Mouse (Mus musculus) fibroblast of lung, adult 2 months (primary cell): ENCODE data around the gene Adgrl4.
A peak's percentile ranks its signal among the peaks of the same experiment; 100 is the strongest.

Source experiments
- DNase-seq: peaks from one replicate; pipeline ENCODE4 v3.0.0-alpha.2; 2011; ENCODE audit warnings: low read depth

Adgrl4 gene

DNA sequence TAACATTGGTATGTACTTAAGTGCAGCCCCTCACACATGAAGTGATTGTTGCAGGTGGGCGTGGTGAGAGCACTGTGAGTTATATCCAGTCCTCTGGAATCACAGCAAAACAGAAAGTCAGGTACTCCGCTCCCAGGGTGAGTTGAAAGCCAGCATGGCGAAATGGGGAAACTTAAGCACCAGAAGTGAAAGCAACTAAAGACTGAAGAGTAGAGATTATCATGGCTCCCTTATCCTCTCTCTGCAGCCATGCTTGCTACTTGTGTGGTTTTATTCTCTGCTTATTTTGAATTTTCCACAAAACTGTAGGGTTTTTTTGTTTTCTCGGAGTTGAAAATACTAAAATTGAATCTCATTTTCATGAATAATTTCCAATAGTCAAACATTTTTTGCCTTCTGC is 51.2 kb downstream of the Adgrl4 start:
- no peak for DNase-seq

DNA sequence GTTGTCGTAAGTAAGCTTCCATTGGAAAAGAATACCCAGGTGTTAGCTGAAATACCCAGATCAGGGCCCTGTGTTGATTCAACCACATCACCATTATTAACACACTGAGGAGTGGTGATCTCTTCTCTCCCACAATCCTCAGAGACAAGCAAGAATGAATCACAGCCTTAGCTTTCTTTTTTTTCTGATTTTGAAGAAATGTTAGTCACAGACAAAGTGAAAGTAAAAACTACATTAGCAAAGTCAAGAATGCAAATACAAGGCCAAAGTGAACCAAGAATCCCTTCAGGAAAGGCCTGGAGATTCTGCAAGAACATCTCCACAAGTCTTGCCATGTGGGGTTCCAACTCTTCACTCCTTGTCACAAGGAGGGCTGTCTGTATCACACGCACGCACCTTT is 67.9 kb downstream of the Adgrl4 start:
- peak; percentile 2 for DNase-seq

DNA sequence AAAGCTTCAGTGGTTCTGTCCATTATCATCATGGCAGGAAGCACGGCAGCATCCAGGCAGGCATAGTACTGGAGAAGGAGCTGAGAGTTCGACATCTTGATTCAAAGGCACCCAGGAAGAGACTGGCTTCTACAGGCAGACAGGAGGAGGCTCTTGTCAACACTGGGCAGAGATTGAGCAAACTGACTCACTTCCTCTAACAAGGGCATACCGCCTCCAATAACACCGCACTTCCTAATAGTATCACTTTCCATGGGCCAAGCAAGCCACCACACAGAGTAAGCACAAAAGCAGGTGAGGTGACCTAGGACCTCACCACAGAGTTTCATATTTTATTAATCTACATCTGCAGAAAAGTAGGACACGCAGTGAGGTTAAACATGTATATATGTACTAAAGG is 73.5 kb downstream of the Adgrl4 start:
- DNase-seq, result no peak

DNA sequence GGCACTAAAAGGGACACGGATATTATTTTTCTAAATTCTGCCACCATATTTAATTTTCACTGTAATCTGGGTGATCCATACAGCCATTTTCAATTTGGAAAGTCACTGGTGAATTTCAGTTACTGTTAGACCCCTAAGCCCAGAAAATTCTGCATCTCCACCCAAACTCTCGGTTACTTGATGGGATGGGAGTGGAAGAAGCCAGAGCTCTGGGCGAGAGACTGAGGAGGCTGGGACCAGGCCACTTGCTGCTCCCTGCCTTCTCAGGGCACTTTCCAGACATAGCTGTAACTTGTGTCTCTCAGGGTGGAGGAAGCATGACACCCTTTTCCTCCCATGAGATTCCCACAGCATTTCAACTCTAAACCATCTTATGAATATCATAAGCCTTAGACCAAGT is 109.5 kb downstream of the Adgrl4 start:
- no peak for DNase-seq

DNA sequence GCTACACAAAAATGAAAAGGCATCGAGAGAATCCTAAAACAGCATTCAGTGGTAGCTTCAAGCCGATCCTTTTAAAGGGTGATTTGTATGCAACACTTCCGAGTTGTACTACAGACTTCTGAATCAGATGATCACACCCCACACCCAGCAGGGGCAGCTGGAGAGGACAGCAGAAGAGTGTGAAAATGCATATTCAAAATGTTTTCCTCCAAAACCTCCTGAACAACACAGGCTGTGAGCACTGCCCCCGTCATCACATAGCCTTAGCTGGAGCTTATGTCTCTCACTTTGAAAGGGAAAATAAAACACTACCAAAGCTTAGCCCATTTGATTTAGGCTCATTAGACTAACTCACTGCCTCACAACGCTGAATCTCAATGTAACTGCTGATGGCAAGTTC is 113.3 kb downstream of the Adgrl4 start:
- no peak for DNase-seq

DNA sequence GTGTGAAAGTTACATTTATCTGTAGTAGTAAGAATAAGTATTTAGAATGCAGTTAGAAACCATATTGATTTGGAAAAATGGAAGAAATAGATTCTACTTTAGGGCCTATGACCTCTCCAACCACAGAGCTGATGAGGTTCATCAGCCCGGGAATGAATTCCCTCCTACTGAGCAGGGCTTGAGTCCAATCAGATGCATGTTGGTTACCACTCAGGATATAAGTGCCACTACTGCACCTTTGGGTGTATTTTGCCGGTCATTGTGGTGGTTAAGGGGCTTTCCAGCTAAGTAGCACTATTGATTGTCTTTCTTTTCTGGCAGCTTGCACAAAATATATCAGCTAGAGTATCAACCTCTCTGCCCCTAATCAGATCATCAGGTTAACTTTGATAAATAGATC is 118.9 kb downstream of the Adgrl4 start:
- no peak for DNase-seq

DNA sequence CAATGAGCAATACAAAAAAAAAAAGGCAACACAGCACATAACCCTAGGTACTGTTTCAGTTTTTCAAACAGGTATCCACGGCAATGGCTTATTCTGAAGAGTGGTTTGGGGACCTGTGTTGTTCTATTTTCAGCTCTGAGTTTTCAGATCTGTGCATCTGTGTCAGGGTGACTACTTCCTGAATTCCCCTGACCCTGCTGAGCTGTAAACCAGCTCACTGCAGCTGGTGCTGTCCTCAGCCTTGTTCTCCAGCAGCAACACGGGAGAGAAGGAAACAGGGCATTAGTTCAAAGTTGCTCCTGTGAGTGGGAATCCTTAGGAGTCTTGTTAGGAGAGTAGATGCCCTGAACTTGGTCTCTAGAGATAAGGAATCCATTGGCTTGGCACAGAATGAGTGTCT is 119.4 kb downstream of the Adgrl4 start:
- DNase-seq, result no peak

DNA sequence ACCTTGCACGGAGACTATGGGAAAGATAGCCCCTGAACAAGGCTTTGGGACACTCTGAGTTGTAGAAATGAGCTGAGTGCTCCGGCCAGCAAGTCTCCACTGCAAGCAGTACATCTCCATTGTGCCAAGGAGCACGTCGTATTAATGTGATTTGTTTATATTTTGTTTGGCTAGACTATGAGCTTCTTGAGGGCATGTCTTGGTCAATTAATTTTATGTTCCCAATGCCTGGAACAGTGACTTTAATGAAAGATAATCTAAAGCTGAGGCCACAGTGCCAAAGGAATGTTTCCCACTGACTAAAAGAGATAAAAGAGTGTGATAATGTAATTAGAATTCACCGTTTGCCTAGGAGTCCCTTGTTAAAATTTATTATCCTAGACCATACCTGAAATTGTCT is 119.9 kb downstream of the Adgrl4 start:
- DNase-seq, result no peak

DNA sequence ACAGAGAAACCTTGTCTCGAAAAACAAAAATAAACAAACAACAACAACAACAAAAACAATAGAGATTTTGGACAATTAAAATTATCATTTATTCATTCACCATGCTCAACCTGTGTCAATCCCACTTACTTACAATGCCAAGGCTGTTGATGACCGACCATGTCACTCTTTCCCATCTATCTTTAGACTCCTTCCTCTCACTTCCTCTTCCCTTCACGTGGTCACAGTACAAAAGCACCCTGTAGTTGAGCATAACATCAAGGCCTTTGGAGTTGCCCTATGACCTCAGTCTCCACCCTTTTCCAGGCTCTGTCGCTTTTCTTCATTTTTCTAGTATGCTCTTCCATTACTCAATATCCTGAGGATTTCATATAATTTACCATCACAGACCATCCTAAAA is 120.7 kb downstream of the Adgrl4 start:
- DNase-seq, result no peak

DNA sequence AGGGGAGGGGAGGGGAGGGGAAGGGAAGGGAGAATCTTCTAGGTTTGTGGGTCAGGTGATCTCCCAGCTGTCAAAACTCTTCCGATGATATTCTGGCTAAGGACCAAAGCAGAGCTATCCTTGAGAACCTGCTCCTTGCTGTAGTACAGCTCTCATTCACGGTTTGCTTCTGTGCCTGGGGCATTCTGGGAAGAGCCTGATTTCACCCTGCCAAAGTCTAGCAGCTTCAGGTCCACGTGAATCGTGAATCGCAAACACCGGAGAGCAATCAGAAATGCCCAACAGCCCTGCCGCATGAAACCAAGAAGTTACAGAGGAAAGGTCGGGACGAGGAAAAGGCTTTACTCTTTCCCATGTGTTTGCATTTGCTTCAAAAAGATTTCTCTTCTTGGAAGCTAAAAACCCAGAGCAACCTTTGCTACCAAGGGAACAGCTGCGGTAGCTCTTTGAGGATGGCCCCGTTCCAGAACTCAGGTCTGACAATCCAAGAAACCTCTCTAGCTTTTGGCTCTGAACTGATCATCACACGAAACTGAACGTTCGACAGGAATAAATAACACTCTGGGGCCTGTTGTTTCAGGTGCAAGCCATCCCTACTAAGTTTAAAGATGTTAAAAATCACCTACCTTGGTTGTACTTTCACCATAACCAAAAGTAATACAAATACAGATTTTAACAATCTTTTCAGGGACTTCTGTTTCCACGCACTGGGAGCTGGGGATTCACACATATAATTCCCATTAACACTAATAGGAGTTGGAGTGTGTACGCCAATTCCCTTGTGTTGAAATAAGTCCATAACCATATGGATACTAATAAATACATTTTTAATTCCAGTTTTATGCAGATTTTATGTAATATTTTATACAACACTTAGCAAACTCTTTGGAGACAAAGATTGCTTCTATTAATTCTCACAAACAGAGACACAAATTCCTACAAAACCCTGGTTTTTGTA is 128.3 kb downstream of the Adgrl4 start:
- DNase-seq, result no peak

DNA sequence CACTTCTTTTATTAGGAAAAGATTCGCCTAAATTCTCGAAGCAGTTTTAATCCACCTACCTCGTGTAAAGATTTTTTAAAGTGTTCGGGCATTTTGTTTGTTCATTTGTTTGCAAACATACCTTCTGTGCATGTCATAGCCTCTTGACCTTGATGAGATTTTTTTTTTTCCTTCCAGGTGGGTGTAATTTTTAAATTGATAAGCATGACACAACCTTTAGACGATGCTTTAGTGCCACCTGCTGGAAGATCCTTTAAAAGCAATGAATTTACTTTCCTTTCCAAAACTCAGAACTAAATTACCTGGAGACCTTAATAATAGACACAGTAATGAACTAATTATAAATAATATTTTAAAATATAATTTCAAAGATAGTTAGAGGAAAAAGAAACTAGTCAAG is 128.9 kb downstream of the Adgrl4 start:
- peak; percentile 12 for DNase-seq

DNA sequence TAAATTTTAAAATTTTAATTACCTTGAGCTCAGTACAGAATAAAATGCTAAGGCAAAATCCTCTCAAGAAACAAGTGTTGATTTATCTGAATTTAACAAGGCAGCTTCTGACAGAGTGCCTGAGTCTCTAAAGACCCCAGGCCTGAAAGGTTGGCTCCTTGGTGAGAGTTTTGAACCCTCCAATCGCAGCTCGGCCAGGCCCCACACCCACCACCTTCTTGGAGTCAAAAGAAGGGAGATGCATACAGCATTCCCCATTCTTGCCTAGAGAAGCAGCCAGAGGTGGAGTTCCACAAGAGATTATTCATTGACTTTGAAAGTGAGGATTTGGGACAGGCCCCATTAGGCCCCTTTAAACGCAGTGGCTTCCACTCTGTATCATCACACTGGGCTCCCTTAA is 129.9 kb downstream of the Adgrl4 start:
- DNase-seq, result no peak

DNA sequence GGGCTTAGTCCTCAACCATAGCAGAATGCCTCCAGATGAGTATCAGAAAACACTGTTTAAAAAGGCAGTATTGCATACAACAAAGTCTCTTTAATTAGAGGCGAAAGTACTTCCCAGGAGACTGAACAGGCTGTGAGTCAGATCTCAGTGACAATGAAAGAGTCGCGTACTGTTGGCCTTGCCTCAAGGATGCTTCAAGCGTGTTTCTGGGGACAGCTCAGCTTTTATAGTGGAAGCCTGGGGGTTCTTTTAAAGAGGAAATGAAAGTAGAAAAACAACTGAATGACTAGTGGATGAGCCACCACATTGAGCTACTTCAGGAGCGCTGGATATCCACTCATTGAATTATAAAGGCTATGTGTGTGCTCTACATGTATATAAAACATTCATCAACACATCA is 134.4 kb downstream of the Adgrl4 start:
- DNase-seq, result no peak

DNA sequence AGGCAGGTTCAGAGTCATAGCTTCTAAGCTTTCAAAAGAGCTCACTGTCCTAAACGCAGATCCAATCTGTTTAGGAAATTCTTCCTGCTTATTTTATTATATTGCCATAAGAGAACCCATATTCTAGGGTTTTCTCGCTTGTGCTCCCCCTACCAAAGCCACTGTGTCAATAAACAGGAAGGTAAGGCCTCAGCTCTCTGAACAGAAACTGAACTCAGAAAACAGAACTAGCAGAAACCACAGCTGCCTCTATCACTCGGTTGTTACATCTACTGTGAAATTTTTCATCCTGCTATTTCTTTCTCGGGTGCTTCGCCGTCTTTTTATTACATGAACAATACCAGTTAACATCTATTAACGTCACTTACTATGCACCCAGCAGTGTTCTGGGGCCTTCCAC is 137.6 kb downstream of the Adgrl4 start:
- DNase-seq, result no peak

DNA sequence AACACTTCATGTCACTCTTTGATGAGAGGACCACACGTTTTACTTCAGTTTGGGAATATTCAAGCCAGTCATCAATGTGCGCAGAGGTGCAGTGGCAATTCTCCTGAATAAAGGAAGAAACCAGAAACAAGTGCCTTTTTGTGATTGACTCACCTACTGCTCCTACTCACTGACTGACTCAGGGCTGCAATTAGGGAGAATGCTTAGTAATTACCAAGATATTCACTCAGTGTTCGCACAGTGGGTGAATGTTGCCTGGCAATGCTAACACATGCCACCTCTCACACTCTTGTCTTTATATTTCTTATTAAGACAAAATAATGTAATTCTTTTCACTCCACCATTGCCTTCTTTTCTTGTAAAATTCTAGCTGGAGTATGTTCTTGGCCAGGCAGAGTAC is 138.5 kb downstream of the Adgrl4 start:
- no peak for DNase-seq

DNA sequence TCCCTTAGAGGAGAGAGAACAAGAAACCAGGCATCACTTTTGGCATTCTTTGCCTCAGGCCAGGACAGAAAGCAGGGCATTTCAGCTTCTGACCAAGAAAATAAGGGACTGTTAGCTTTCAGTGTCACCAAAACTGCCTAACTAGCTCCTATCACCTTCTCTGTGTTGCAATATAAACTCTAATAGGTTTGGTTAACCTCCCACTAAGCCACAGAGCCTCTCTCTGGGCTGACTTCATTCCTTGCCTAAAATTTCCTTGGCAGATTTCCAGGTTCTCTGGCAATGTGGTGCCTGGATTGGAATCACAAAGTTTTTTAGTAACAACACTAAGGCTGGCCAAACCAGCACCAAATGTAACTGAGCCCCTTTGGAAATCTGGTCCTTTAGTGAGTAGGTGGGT is 154.2 kb downstream of the Adgrl4 start:
- peak; percentile 62 for DNase-seq
